Mouse (Mus musculus) liver, embryonic 11.5 days (tissue): Measurements from ENCODE around the gene Gm49486. TPM values are rescaled to one million over a fixed set of nuclear protein-coding genes. Genes with fewer than 3 reads are reported as not detected.

Experiments used
- ATAC-seq: fragments of 200-750 bp; cut with Nextera tagmentation; replicated peaks from 2 replicates; pipeline ENCODE4 v1.8.0; 2017; ENCODE audit warnings: moderate number of reproducible peaks, mild to moderate bottlenecking, moderate TSS enrichment, moderate library complexity; ENCODE audit not compliant: low FRiP score
- DNase-seq: peaks from one replicate; pipeline ENCODE4 v3.0.0-alpha.2; 2017; ENCODE audit warnings: low spot score
- H3K27ac ChIP-seq: fragments of 300-500 bp; sonication (generic); 2 replicates; pipeline ENCODE4 v1.5.1; 2014; ENCODE audit warnings: mild to moderate bottlenecking, low read depth, low read length, control low read depth
- H3K27me3 ChIP-seq: fragments of 300-500 bp; sonication (generic); replicated peaks from 2 replicates; pipeline ENCODE4 v1.6.1; 2014; ENCODE audit warnings: low read length, mixed read lengths; ENCODE audit not compliant: control insufficient read depth, insufficient read depth
- H3K36me3 ChIP-seq: fragments of 300-500 bp; sonication (generic); 2 replicates; pipeline ENCODE4 v1.6.1; 2014; ENCODE audit warnings: mild to moderate bottlenecking, low read length, moderate library complexity, mixed read lengths; ENCODE audit not compliant: control insufficient read depth, insufficient read depth
- H3K4me1 ChIP-seq: fragments of 300-500 bp; sonication (generic); replicated peaks from 2 replicates; pipeline ENCODE4 v1.6.1; 2014; ENCODE audit warnings: low read length, mixed read lengths; ENCODE audit not compliant: control insufficient read depth, insufficient read depth
- H3K4me2 ChIP-seq: fragments of 300-500 bp; sonication (generic); 2 replicates; pipeline ENCODE4 v1.6.1; 2014; ENCODE audit warnings: mild to moderate bottlenecking, control low read depth, moderate library complexity
- H3K4me3 ChIP-seq: fragments of 300-500 bp; sonication (generic); 2 replicates; pipeline ENCODE4 v1.5.1; 2014; ENCODE audit warnings: low read depth, low read length, control low read depth
- H3K9ac ChIP-seq: fragments of 300-500 bp; sonication (generic); 2 replicates; pipeline ENCODE4 v1.6.1; 2014; ENCODE audit warnings: low read depth, low read length, control low read depth
- H3K9me3 ChIP-seq: fragments of 300-500 bp; sonication (generic); 2 replicates; pipeline ENCODE4 v1.6.1; 2016; ENCODE audit warnings: low read length, inconsistent platforms, mixed read lengths; ENCODE audit not compliant: control insufficient read depth
- WGBS: fragments of 180-500 bp; shearing (Covaris S2); extraction: QIAGEN DNeasy Blood & Tissue Kit; methylation state at CpG from one replicate; pipeline ENCODE4 v1.1.7; 2014; 5-methylcytosine and 5-hydroxymethylcytosine counted together
- polyA plus RNA-seq: library from polyadenylated mRNA; unstranded; fragments of >200 nt; fragmentation: Nextera tagmentation; extraction: Ambion mirVana; gene quantifications from 2 replicates; pipeline ENCODE4 v1.2.1, GENCODE M21; 2014

The Gm49486 gene
- polyA plus RNA-seq, 1 experiment from 2014 or later: 0.10 TPM

- ATAC-seq (peak; percentile 96), DNase-seq (peak; percentile 93)
- H3K4me1 ChIP-seq: peaks cover 4% of the 10 kb centered on the region
- H3K4me3 ChIP-seq: no peak overlapping the region; the same call in 1 of the 2 replicates
- H3K9ac ChIP-seq: peak overlapping the region; percentile 31; the same call in 1 of the 2 replicates
- H3K27ac ChIP-seq: no peak overlapping the region
- WGBS: 21% methylated on average over 10 of the region's 10 CpGs
- H3K9me3 ChIP-seq: no peaks in the 10 kb centered on the region
- H3K36me3 ChIP-seq: peaks cover 30% of the 10 kb centered on the region; the same call in 1 of the 2 replicates
- no peaks in the 10 kb centered on the region for H3K27me3 ChIP-seq
- H3K4me2 ChIP-seq: no peak overlapping the region
Observed at GRCm38 (mm10) chr15:79243234-79244042, 14.2 kb downstream of the Gm49486 start.

- WGBS: 80% methylated on average over 7 of the region's 7 CpGs
- Histone ChIP-seq H3K9ac (no peak overlapping the region), H3K4me1 (peaks cover 4% of the 10 kb centered on the region), H3K4me2 (no peak overlapping the region), H3K36me3 (peaks cover 30% of the 10 kb centered on the region; the same call in 1 of the 2 replicates), H3K4me3 (no peak overlapping the region), H3K9me3 (no peaks in the 10 kb centered on the region), H3K27ac (no peak overlapping the region), H3K27me3 (no peaks in the 10 kb centered on the region)
- ATAC-seq (no peak), DNase-seq (no peak)
Observed at GRCm38 (mm10) chr15:79244071-79244893, 15.1 kb downstream of the Gm49486 start.

GRCm38 (mm10) chr15:79245321-79245720, 16.1 kb downstream of the Gm49486 start:
- peaks cover 4% of the 10 kb centered on the region for H3K4me1 ChIP-seq
- H3K36me3 ChIP-seq: peaks cover 24% of the 10 kb centered on the region; the same call in 1 of the 2 replicates
- no peak for ATAC-seq
- no peak overlapping the region for H3K4me3 ChIP-seq
- no peak for DNase-seq
- H3K27ac ChIP-seq: no peak overlapping the region
- H3K9ac ChIP-seq: no peak overlapping the region
- H3K4me2 ChIP-seq: no peak overlapping the region
- WGBS: 79% methylated on average over 3 of the region's 3 CpGs
- H3K9me3 ChIP-seq: no peaks in the 10 kb centered on the region
- H3K27me3 ChIP-seq: peaks cover 6% of the 10 kb centered on the region; the same call in 1 of the 2 replicates

- H3K4me2 ChIP-seq: no peak overlapping the region
- H3K4me3 ChIP-seq: no peak overlapping the region
- ATAC-seq (no peak), DNase-seq (no peak)
- 70% methylated on average over 2 of the region's 2 CpGs for WGBS
- H3K27ac ChIP-seq: no peak overlapping the region
- peaks cover 10% of the 10 kb centered on the region; the same call in 1 of the 2 replicates for H3K36me3 ChIP-seq
- H3K27me3 ChIP-seq: peaks cover 54% of the 10 kb centered on the region
- no peak overlapping the region for H3K9ac ChIP-seq
- H3K4me1 ChIP-seq: peaks cover 10% of the 10 kb centered on the region
- H3K9me3 ChIP-seq: no peaks in the 10 kb centered on the region
Observed at GRCm38 (mm10) chr15:79250236-79250635, 21.0 kb downstream of the Gm49486 start.

DNA sequence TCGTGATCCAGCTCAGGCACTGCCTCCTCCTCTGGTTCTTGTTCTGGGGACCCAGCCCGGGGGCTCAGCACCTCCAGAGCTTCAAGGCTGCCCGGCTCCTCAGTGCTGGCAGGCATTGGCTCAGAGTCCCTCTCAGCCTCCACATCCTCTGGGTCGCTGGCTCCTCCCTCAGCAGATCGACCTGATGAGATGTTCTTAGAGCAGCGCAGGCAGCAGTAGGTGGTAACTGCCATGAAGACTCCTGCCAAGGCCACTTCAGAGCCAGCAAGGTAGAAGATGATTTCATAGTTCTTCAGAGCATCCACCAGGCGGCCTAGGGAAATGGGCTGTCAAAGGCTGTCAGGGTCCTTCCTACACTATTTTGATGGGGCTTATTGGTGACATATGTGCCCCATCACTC, 22.0 kb downstream of the Gm49486 start:
- H3K27me3 ChIP-seq: peaks cover 57% of the 10 kb centered on the region
- WGBS: 45% methylated on average over 7 of the region's 7 CpGs
- H3K4me1 ChIP-seq: peaks cover 10% of the 10 kb centered on the region
- ATAC-seq: no peak
- no peak overlapping the region for H3K4me3 ChIP-seq
- H3K9me3 ChIP-seq: no peaks in the 10 kb centered on the region
- H3K4me2 ChIP-seq: no peak overlapping the region
- no peak overlapping the region for H3K27ac ChIP-seq
- peaks cover 5% of the 10 kb centered on the region; the same call in 1 of the 2 replicates for H3K36me3 ChIP-seq
- DNase-seq: no peak
- no peak overlapping the region for H3K9ac ChIP-seq

DNA sequence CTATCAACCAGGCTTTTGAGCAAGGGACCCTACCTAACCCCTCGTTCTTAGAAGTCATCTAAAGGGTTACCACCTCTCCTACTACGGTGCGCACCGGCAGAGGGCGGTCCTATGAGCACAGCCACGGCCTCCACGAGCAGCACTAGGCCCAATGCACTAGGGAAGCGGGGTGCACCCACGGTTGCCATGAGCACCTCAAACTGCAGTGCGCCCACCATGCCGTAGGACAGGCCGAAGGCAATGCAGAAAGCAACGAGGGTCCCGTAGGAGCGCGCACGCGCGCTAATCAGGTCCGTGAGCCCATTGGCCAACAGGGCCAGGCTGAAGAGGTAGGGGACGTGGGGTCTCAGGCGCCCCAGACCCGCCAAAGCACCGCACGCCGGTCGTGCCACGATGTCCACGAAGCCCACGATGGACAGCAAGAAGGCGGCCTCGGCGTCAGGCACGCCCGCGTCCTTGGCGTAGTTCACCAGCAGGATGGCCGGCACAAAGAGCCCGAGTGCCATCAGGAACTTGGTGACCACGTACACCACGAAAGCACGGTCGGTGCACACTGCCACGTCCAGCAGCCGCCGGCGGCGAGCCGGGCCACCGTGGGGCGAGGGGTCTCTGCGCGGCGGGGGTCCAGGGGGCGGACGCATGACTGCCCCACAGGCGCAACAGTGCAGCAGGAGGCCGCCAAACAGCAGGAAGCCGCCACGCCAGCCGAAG, 22.7 kb downstream of the Gm49486 start:
- no peak overlapping the region for H3K27ac ChIP-seq
- peak overlapping the region; percentile 70 for H3K4me2 ChIP-seq
- H3K9ac ChIP-seq: peak overlapping the region; percentile 34; the same call in 1 of the 2 replicates
- peaks cover 57% of the 10 kb centered on the region for H3K27me3 ChIP-seq
- no peak for ATAC-seq
- no peaks in the 10 kb centered on the region for H3K9me3 ChIP-seq
- WGBS: 5% methylated on average over 61 of the region's 61 CpGs
- peaks cover 10% of the 10 kb centered on the region for H3K4me1 ChIP-seq
- peak overlapping the region; percentile 39 for H3K4me3 ChIP-seq
- DNase-seq: no peak
- peaks cover 2% of the 10 kb centered on the region; the same call in 1 of the 2 replicates for H3K36me3 ChIP-seq

GRCm38 (mm10) chr15:79252580-79252979, 23.4 kb downstream of the Gm49486 start:
- peak overlapping the region; percentile 70 for H3K4me2 ChIP-seq
- 27% methylated on average over 24 of the region's 24 CpGs for WGBS
- peaks cover 10% of the 10 kb centered on the region for H3K4me1 ChIP-seq
- no peak for DNase-seq
- H3K36me3 ChIP-seq: peaks cover 2% of the 10 kb centered on the region; the same call in 1 of the 2 replicates
- H3K4me3 ChIP-seq: peak overlapping the region; percentile 39
- H3K9ac ChIP-seq: 0 out of 2 replicates have a peak overlapping the region, but pooled peaks have one; percentile 34
- no peaks in the 10 kb centered on the region for H3K9me3 ChIP-seq
- no peak overlapping the region for H3K27ac ChIP-seq
- no peak for ATAC-seq
- peaks cover 57% of the 10 kb centered on the region for H3K27me3 ChIP-seq

DNA sequence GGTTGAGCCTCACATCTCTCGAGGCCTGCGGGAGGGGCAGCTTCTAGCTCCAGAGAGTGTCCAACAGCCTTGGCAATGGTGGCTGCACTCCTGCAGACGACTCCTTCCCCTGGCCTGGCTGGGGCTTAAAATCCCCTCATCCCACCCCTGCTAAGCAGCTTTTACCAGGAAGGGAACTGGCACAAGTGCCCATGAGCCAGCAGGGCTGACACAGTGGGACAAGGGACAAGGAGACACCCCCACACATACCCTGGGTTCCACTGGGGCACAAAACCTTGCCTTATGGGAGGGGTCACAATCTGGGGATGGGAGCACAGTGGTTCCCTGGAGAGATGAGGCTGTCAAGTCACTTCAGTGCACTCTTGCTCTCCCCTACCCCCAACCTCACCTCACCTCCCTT, 25.5 kb downstream of the Gm49486 start, which contains the start of gene Slc16a8:
Gene Slc16a8 (minus strand): TSS at position 101 of the 400 bp plus-strand sequence.
- ATAC-seq: no peak

More for the DNA sequence above, 25.5 kb downstream of the Gm49486 start, which contains the start of gene Slc16a8:
- Histone ChIP-seq H3K27ac (no peak within 1 kb of the TSS), H3K4me3 (no peak within 1 kb of the TSS), H3K9ac (no peak within 1 kb of the TSS), H3K27me3 (peaks cover 75% of the 10 kb centered on the region), H3K4me1 (peaks cover 10% of the 10 kb centered on the region), H3K36me3 (no peaks in the 10 kb centered on the region), H3K9me3 (no peaks in the 10 kb centered on the region), H3K4me2 (no peak within 1 kb of the TSS)
- DNase-seq: no peak
- 39% methylated on average over 3 of the region's 3 CpGs for WGBS
